Mouse (Mus musculus) layer of hippocampus, postnatal 10 days (tissue): ENCODE results near the gene Mtfr2. TPM values are rescaled to one million over a fixed set of nuclear protein-coding genes. Genes with fewer than 3 reads are reported as not detected.

Source experiments
- DNase-seq, 2 experiments: peaks; one replicate each; pipeline ENCODE4 v3.0.0; 2021; ENCODE audit warnings: low spot score in 2 of 2
- long read RNA-seq: library from polyadenylated mRNA; stranded (forward); transcript quantifications from one replicate; pipeline ENCODE4 v2.0.0, GENCODE M21; 2023
- total RNA-seq, 2 experiments: library from RNA; stranded (reverse); gene quantifications; 2 replicates each; pipeline ENCODE4 v1.2.3; 2021

The Mtfr2 gene
- 1 to 10 TPM in 1 of 2 experiments, under 1 TPM in 1; 0.71 to 2.1 TPM for total RNA-seq
- long read RNA-seq, partial matches to known transcripts, result 0 of 1 reads
- long read RNA-seq, other reads (novel, unspliced or antisense), result 0 of 1 reads

DNA sequence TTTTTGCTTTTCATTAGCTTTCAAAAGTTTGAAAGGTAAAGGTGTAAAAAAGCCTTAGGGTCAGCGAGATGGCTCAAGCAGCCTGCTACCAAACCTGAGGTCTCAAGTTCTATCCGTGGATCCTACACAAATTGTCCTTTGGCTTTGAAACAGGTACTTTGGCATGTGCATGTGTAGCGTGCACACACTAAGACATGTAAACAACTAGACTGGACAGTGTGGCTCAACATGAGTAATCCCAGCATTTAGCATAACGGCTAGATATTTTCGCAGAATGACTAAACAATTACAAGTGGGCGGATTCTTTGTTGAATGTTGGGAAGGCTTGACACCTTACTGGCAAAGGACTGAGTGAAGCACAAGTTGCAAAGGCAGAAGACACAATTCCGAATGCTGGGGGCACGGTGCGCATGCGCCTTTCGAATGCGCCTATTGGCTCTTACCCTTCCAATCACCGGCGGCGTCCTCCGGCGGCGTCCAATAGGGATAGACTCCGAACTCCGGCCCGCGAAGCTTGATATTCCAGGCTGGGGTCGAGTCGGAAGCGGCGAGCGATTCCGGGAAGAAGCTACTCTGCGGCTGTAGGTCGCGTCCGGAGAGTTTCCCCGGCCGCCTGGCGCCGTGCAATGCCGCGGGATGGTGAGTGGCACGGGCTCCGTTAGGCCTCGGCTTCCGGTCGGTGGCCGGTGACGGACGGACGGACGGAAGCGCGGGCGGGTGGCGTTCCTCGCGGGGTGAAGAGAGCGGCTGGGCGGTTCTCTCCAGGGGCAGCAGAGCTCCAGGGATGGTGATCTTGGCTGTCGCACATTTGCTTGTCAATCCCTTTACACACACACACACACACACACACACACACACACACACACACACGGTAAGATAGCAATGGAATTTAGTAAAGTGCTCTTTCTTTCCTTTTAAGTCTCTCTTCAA, at the start of gene Mtfr2:
Gene Mtfr2 (plus strand): TSS at position 486 of the 930 bp plus-strand sequence.
- DNase-seq, result peak; percentile 93 to 95

- DNase-seq, result no peak
Measured at GRCm38 (mm10) chr10:20298152-20298920, 49.2 kb upstream of the Mtfr2 start.

GRCm38 (mm10) chr10:20299114-20299513, 48.5 kb upstream of the Mtfr2 start:
- DNase-seq, result no peak

- DNase-seq, result no peak
Measured at GRCm38 (mm10) chr10:20310969-20311769, 36.4 kb upstream of the Mtfr2 start.

DNA sequence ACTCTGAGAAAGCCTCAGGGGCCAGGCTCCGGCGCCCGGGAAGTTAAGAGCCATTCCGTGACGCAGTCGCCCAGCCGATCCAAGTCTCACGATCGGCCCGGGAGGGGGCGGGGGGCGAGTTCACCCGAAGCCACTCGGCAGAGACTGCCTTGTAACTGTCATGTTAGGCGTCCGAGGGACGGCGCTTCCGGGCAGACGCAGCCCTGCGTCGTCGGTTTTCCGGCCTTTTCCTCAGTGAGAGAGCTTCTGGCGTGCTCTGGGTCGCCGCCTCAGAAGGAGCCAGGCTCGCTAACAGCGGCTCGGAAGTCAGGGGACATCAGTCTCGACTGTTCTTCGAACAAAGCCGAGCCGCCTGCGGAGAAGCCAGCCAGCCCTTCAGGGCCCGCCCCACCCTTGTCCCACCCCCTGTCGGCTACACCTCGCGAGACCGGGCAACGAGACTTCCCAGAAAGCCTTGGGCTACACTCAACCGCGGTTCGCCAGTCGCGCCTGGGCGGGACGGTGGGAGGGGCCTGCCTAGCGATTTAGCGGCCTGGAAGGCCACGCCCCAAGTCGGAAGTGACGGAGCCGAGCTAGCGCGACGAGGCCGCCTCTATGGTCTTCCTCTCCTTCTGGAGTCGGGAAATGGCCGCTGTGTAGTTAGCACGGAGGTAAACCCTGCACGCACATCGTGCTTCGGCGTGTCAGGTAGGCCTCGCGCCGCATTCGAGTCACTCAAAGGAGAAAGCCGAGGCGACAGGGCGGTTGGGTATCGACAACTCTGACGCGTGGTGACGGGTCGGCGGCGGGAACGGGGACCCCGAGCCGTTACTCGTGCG, 35.4 kb upstream of the Mtfr2 start, which contains the start of gene Bclaf1:
Gene Bclaf1 (plus strand): TSS at position 552 of the 818 bp plus-strand sequence.
- peak; percentile 99 for DNase-seq

DNA sequence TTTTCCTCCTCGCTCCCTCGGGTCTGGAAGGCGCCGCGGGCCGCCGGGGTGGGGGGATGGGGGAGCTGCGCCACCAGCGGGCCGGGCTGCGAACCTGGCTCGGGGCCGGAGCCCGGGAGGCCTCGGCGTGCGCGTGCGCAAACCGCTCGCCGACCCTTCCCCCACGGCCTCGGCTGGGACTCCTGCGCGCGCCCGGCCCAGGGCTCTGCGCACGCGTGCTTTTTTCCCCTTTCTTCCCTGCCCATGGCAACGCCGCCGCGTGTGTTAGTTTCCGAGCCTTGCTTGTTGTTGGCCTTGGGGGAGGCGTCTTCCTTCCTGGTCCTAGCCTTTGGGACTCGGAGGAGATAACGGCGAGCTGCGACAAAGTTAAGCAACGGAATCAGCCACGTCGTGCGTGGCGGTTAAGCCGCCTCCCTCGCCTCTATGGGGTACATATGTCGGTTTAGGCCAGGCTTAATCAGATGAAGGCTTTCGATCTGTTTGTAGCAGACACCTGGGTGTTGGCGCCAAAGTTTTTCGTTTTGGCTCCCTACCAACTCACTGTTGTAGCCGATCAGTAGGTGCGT, 34.8 kb upstream of the Mtfr2 start:
- peak; percentile 93 to 96 for DNase-seq

DNA sequence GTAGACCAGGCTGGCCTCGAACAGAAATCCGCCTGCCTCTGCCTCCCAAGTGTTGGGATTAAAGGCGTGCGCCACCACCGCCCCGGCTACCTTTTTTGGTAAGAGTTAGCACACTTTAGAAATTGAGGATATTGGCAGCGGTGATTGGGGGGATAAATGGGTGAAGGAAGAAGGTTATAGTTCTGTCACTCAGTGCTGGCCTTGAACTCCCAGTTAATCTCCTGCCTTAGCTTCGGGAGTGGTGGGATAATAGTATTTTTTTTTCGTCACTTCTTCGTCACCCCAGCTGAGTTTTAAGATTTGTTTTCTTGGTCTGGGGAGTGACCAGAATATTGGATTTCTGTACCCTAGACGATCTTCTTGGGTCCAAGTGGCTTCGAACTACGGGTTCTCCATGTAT, 34.1 kb upstream of the Mtfr2 start:
- no peak for DNase-seq

GRCm38 (mm10) chr10:20313941-20314340, 33.6 kb upstream of the Mtfr2 start:
- DNase-seq, result no peak

DNA sequence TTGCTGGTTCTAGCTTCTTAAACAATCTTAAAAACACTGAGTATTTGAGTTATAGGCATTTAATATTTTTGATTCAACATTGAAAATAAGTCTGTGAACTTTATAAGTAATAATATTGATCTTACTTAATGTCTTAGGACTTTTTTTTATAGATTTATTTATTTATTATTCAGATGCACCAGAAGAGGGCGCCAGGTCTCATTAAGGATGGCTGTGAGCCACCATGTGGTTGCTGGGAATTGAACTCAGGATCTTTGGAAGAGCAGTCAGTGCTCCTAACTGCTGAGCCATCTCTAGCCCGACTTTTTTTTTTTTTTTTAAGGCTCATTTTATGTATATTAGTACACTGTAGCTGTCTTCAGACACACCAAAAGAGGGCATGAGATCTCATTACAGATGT, 32.8 kb upstream of the Mtfr2 start:
- DNase-seq, result peak in 1 of 2 experiments; percentile 5

DNA sequence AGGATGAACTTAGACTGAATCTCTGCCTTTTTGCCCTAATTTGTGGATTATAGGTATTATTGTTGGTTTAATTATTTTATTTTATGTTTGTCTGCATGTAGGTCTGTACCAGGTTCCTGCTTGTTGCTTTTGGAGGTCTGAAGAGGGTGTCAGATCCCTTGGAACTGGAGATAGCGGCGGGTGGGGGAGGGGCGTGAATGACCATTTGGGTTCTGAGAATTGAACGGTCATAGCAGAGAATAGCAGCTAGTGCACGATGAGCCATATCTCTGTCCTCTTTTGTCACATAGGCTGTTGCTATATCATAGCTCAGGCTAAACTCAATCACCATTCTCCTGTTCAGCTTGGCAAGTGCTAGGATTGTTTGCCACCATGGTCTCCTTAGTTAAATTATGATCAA, 30.1 kb upstream of the Mtfr2 start:
- DNase-seq, result no peak

DNA sequence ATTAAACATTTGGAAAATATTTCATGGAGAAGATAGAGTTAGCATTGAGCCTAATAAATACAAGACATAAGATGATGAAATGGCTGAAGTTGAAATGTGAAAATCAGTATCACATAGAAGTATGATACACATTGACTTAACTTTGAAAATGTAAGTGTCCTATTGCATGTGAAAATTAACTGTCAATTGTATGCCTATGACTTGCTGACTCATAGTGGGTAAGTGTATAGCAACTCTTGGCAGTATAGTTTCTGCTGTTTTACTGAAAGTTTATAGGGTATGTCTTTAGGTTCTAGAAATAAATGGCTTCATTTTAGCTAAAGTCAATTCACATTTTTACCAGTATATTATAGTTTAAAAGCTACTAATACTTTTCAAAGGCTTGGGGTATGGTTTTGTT, 21.3 kb upstream of the Mtfr2 start:
- no peak for DNase-seq

DNA sequence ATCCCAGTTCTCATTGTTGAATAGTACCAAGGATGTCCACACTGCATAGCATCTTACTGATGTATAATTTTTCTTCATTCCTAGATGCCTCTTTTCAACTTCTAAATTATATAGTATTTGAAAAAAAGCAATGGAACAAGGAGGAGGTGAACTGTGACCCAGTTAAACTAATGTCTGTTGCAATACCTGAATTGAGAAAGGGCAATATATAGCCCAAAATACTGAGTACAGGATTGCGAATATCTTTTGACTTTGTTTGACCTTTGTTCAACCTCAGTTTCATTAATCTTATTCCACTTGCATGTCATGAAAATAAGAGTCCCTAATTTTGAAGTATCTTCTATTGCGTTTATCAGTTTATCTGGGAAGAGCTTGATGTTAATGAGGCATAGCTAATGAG, 16.3 kb upstream of the Mtfr2 start:
- DNase-seq, result no peak

GRCm38 (mm10) chr10:20337872-20338271, 9.7 kb upstream of the Mtfr2 start:
- DNase-seq, result no peak

DNA sequence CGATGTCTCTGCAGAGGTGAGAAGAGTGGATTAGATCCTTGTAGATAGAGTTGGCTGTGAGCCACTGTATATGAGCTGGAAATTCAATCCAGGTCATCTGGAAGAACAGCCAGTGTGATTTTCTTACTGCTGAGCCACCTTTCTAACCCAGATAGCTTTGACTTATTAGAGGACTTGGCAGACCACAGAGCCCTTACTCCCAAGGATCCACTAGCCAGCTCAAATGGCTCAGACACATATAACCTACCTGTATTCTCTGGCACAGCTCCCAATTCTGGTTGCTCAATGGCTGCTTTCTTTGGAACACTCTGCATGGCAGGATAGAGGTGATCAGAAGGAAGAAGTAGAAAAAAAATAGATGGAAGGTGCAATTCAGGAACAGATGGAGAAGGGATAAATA, 1.8 kb upstream of the Mtfr2 start:
- no peak for DNase-seq

- no peak for DNase-seq
Measured at GRCm38 (mm10) chr10:20348894-20349293, 1.3 kb downstream of the Mtfr2 start.

DNA sequence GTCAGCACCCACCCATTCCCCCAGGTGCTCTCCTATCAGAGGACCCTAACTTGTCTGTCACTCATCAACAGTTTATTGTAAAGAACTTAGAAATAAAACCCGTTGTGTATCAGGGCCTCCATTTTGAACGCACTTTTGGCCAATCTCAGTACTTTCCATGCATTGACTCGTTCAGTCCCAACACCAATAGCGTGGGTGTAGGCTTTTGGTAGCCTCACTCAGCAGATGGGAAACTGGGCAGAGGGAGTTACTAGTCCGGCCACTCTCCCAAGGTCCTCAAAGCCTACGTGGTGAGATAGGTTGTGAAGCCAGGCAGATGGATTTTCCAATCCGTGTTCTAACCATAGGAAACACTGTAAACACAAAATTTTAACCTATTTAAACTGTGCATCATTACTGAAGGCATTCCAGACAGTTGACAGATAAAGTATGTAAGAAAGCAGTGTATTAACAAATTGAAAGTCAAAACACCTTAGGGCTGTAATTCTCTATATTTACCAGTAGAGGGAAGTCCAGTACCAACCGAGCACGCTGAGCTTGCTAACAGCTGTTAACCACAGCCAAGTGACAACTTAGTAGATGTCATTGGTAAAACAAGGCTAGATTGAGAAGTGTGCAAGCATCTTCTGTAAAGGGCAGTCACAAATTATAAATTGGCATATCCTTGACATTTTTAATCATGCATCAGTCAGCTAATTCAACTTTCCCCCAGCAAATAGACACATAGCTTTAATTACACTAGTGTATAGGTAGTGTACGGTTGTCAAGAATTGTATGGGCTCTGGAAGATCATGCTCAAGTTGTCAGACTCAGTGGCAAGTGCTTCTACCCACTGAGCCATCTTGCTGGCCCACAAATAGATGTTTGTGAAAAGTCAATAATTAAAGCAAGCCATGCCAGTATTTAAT, 14.2 kb downstream of the Mtfr2 start:
- no peak for DNase-seq

DNA sequence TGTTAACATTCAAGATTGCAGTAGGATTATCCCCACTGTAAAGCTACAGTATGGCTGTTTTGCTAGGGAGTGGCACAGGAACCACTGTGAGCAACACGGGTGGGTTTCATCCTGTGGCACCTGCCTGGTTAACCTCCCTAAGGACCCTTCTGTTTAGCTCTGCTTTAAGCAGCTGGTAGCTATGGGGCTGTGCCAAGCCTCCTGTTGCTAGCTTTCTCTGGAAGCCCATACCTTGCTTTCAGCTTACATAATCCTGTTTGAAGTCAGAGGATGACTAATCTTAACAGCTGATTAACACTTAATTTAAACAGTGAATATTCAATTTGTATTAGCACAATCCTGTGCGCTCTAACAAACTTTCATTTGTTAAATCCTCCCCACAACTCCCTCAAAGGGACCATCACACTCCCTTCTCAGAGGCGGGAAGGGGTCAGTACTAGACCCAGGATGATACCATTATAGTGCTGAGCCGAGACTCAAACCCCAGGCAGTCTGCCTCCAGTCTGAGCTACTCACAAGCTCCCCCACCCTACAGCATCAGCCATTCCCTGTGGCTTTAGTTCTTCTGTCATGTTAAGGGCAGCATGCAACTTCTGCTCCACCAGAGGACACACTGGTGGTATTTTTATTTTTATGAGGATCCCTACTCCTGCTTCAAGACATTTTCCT, 15.0 kb downstream of the Mtfr2 start:
- DNase-seq, result no peak

DNA sequence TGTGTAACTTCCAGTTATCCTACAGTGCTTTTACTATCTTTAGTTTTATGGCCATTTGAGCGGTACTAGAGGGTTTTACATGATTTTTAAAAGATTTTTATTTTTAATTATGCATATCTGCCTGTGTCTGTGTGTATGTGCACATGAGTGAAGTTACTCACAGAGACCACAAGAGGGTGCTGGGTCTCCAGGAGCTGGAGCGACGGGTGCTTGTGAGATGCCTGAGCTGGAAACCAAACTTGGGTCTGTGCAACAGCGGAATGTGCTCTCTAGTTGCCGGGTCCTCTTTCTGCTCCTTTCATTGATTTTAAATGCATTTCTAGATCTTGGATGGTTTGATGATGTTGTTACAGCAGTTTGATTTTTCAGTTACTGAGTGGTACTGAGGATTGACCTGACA, 24.5 kb downstream of the Mtfr2 start:
- DNase-seq, result no peak
